Mouse (Mus musculus) frontal cortex, postnatal 36 days (tissue): ENCODE results near the gene 3110040N11Rik.
"Not testable (repeated sequence)": the region's sequence is repeated elsewhere in the genome, so short reads cannot be mapped to it uniquely, and the experiment has no call there.

ENCODE experiments used
- DNase-seq, 2 experiments: peaks; one replicate each; pipeline ENCODE4 v3.0.0; 2022; ENCODE audit warnings: low spot score in 2 of 2

3110040N11Rik gene

DNA sequence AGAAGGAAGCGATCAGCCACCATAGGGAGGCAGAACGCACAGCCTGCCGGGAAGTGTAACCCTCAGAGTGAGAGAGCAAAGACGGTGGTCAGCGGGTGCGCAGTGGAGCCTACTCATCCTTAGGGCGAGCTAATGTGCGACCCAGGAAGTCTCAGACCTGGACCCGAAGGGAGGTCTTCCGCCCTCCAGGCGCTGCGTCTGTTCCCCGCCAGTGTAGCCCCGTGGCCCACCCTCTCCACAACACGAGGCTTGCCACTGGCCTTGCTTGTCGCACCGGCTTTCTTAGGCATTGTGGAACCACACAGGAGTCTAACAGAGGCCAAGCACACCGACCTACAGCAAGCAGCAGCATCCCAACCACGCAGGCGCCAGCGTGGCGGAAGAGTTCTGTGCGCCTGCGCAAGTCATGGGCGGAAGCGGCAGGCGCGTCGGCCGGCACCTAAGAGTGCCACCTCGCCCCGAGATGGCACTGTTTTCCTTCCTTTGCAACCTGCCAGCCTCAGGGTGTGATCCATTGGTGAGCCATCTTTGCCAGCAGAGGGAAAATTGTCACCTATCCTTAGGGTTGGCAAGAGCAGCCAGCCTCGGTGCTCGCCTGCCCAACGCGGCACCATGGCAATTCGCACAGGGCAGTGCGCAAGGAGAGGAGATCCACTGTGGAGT lies at the start of gene 3110040N11Rik:
3110040N11Rik (minus strand) TSS at position 384 of the 663 bp plus-strand sequence.
- peak; percentile 84 to 85 for DNase-seq

DNA sequence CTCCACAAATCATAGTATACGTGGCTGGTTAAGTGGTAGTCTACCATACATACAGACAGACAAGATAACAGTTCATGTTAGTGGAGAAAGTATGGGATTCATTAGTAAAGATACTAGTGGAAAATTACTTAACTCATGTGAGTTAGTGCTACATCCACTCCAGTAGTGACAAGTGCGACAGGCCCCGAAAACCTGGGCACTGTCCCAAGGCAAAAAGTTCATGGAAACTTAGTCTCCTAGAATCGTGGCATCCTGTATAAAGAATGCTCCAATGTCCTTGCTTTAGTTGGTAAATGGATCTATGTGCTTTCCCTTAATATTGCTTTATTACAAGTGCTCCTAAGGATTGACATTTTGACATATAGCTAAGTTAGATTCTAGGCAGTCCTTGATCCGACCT lies 48.5 kb upstream of the 3110040N11Rik start:
- not testable (repeated sequence) for DNase-seq

DNA sequence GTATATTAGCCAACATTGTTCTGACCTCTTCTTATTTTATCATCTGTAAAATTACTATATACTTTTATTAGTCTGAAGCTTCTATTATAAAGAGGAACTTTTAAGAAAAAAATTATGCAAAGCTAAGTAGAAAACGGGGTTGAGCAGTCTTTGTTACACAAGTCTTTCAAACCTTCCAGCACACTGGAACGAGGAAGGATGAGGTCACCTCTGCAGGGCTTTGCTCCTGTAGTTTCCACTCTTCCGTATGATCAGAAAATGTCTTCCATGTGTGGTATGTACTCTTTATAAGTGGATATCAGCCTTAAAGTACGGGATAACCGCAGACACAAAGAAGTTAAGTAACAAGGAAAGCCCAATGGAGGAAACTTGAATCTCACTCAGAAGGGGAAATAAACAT lies 46.2 kb upstream of the 3110040N11Rik start:
- no peak for DNase-seq

DNA sequence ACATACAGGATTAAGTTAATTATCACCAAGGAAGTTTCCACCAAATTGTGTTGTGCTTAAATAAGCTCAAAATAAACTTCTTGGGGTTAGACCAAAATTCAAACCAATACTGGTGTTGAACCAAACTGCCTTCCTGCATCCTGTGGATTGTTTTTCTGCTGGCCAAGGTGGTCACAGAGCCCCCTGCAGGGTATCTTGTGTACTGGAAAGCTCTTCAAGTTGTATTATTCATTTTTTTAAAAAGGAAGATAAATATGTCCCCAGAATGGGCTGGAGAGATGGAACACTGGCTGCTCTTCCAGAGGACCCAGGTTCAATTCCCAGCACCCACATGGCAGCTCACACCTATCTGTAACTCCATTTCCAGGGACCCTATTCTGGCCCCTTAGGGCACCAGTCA lies 45.6 kb upstream of the 3110040N11Rik start:
- no peak for DNase-seq

DNA sequence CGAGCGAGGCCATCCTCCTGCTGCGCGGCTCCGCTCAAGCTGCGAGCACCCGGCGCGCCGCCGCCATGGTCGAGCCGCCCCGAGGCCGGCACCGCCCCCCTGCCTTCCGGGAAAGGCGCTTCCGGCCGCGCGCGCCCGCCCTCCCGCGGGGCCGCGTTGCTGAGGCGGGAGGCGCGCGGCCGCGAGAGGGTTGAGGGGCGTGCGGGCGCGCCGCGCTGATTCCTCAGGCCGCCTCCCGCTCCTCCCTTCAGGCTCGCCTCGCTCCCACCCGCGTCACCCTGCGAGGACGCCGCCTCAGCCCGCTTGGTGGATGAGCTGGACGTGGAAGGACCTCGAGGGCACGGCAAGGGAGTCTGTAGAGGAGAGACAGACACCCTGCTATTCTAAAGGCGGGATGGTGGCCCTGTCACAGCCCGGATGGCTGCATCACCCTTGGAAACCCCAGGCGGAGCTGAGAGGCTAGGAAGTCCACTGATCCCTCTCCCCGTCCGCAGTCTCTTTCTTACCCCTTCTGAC lies 40.2 kb upstream of the 3110040N11Rik start, which contains the start of gene Btbd1:
Btbd1 (minus strand) TSS at position 53 of the 516 bp plus-strand sequence.
- peak; percentile 80 for DNase-seq

DNA sequence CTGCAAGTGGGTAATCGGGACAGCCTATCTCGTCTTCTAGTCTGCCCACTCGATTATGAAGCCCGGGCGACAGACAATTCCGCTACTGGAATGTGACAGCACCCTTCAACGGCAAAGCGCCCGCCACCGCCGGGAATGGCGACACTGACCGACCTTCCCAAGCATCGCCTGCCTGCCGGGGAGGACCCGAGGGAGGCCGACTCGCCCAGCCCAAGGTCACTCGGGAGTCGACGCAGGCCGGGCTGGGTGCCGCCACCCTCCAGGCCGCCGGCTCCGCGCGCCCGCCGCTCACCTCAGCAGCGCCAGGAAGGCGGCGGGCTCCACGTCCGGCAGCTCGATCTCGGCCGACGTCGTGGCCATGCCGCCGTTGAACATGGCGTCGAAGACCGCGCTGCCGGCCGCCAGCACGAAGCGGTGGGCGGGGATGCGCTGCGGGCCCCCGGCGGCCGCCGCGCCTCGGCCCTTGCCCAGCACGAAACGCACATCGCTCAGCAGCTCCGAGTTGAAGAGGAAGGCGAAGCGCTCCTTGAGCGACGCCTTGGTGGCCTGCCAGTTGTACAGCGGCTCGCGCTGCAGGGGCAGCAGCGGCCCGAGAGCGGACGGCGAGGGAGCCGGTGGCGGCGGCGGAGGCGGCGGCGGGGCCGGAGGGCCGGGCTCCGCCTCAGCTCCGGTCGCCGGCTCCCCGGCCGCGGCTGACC lies 39.6 kb upstream of the 3110040N11Rik start:
- DNase-seq, result peak; percentile 45 to 58

DNA sequence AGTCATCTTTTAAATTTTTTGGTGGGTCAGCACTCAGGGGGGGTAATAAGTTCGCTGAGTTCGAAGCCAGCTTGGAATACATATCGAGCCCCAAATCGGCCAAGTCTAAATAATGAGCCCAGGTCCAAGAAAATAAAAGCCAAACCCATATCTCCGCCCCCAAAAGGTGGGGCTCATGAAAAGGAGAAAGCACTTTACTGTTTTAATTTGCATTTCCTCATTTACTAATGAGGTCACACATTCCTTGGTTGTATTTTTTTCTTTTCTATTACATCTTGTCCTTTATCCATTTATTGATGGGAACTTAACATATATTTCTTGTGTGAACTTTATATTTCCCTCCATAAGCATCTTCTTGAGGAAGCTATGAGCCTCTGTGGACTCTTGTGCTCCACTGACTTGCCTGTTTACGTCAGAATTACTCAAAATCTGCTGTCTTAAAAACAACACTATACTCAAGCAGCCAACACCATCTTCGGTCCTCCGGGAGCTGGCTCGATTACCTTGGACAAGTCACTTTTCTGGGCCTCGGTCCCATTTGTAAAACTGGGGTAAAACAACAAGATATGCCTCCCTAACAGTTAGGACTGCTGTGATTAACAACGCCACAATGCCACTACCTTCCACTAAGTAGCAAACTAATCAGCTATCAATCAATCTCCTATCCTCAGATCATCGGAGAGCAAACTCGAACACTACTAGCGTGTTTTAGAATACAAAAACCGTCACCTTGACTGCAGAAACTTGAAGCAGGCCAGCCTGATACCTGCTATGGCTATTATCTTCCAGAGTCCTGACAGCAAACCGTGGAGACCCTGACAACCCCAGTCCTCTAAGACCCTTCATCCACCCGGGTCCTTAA lies 38.8 kb upstream of the 3110040N11Rik start:
- peak in 1 of 2 experiments; percentile 7 for DNase-seq

DNA sequence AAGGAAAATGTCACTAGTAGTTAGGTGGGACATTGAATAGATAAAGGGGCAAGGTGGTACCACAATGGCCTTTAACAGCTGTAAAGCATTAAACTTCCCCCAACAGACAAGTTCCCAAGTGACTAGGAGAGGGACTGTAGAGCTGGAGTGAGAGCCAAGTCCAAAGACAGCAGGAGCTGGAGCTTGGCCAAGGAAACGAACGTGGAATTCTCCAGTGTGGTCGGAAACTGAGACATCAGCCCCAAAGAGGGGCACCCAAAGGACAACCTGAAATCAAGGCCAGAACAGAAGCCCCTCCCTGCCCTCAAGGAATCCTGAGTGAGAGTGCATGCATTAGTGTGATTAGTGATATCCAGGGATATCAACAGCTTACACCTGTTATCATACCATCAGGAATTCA lies 36.1 kb upstream of the 3110040N11Rik start:
- DNase-seq, result no peak

DNA sequence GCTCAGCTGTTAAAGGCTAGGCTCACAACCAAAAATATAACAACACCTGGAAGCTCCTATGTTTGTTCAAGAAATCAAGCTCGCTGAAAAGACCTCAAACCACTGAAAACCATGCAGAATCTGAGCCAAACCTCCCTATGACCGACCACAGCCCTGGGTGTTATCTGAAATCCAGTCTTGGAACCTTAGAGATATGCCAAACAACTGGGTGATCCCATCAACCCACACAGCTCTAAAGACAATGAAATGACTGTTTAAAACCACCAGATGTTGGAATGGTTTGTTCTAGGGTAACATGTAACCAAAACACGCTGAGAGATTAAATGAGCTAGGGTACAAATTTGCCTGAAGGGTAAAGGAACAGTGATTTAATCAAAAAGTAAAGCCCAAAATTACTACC lies 35.6 kb upstream of the 3110040N11Rik start:
- DNase-seq, result no peak

DNA sequence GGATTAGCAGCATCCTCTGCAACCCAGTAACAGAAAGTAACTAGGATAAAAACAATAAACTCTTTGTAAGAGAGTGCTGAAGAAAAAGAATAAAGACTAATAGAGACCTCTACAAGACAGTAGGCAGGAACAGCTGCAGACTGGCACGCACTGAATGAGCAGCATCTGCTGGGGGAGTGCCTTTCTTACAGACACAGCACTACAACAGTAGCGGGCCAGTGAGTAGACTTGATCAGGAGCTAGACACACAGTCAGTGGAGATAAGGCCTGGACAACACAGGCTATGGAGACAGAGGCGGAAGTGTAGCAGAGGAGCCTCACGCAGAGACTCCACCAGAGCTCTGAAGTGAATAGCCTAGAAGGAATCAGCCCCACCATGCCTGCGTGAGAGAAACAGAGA lies 16.8 kb upstream of the 3110040N11Rik start:
- DNase-seq, result no peak

DNA sequence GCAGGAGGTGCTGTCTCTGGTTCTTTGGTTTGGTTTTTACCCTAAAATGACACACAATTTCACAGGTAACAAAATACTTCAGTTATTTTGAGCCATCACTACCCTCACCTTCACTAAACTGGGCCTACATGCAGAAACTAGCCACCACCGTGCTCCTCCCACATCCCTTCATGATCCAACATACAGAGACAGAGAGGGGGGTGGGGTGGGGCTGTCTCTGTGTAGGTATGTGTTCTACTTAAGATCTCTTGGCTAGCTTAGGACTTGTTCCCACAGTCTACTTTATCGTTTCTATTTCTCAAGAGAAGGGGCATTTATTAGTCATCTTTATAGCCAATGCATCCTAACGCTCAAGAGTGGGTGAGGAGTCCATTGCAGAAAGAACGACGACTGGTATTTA lies 742 bp downstream of the 3110040N11Rik start:
- DNase-seq, result peak in 1 of 2 experiments; percentile 42

DNA sequence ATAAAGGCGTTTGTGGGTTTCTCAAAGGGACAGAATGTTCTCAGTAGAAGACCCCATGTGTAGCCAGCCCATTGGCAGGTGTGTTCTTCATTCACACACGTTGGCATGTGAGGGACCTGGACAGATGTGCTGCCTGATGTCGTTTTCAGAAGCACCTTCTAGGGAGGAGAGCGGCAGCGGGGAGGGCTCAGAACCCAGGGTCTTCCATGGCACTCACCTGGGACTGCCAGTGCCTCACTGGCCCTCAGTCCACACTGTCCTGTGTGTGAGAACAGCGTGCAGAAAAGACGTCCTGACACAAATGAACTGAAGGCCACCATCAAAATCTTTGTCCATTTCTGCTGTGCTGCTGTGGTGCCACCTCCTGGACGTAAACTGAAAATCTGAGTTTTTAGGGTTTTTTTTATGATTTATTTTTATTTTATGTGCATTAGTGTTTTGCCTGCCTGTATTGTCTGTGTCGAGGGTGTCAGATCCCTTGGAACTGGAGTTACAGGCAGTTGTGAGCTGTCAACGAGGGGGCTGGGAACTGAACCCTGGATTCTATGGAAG lies 11.5 kb downstream of the 3110040N11Rik start:
- DNase-seq, result peak in 1 of 2 experiments; percentile 32

DNA sequence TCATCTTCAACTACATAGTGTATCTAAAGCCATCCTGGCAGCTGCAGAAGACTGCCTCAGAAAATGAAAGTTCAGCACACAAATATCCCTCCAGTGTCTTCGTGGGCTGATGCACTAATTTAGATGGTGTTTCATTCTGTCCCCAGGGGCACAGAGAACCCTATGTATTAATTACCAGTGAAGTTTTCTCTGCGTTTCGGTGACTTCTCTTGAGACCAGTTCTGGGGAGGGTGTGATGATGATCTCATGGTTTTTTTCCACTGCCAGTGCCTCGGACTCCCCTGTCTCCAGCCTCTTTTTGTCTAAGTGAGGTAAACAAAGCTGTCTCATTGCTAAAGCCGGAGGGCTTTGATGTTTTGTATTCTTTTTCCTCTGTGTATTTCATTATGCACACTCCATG lies 14.0 kb downstream of the 3110040N11Rik start:
- DNase-seq, result no peak

DNA sequence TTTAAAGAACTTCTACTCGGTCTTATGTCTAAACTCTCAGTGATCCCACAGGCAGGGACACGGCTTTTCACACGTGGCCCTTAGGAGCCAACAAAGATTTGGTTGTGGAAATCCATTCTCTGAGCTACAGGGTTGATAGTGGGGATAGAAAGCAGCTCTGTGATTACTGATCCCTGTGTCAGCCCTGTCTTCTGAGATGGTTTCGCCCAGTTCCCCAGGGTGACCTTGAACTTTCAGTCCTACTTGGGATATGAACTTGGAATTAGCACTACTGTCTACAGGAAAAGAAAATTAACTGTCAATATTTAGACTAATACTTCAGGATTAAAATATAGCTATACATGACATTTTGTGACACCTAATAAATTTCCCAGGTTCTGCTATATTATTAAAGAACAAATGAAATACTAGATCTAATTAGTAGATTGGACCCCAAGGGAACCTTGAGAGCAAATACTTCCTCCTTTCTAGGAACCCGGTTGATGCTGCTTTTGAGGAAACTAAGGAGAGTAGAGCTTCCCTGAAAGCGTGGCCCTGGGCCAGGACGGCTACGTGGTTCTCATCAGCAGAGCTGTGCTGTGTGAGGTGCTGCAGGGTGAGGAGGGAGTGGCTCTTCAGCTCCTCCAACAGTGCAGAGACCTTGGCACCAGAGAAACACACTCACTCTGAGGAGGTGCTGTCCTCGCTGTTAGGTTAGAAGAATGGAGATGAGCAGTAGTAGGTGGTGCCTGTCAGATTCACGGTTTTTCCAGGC lies 16.3 kb downstream of the 3110040N11Rik start:
- DNase-seq, result no peak

DNA sequence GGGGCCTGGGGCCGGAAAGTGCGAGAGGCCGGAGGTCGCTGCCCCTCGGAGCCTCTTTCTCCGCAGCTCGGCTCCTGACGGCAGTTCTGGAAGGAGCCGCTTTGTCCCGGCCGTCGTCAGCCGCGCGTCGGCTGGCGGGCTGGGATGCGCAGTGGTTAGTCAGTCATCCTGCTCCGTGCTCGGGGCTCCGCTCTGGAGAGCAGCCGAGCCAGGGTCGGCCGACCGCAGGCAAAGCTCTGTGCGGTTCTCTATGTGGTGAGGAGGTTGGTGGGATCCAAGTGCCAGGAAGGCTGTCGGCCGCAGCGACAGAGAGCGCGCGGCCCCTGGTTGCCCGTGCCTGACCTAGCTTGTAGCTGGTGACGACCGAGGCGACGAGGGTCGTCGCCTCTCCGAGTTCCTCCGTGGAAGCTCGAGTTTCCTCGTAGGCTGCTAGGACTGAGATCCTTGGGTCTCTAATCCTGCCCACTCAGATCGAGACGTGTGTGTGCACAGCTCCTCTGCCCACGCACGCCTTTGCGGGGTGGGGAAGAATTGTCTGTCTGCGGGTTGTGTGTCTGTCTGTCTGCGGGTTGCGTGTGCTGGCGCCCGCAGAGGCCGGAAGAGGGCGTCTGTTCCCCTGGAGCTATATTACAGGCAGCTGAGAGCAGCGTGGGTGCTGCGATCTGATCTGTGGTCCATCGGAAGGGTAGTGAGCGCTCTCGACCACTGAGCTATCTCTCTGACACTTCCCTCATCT lies 26.0 kb downstream of the 3110040N11Rik start:
- DNase-seq, result no peak

DNA sequence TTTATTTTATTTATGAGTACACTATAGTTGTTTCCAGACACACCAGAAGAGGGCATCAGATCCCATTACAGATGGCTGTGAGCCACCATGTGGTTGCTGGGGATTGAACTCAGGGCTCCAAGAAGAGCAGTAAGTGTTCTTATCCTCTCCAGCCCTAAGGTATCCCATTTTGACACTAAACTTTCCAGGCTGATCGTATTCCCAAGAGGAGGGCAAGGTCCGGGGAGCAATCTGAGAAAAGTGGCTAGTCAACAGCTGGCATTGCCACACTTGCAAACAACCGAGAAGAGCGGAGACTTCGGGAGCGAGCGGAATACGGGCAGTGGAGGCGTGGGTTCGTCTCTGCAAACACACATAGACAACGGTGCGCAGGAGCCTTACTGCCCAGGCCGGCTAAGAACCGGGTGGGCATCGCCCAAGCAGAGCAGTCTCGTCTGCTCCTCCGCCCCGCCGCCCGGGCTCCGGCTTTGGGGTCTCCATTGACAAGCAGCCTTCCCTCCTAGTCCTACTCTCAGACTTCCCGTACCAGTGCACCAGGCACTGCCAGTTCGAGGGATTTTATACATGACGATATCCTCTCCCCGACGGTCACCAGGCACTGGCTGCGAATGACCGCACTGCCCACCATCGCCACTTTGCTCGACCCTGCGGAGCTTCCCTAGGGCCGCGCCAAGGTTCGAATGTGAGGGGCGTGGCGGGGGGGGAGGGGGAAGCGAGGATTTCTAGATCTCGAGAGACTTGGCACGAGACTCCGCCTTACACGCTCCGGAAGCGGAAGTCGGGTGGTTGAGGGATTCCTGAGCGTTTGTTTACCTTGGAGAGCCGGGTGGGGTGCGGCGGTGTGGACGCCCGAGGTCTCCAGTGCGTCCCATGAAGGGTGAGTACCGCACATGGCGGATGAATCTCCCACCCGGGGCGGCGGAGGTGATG lies 26.8 kb downstream of the 3110040N11Rik start, which contains the start of gene Ramac:
Ramac (plus strand) TSS at position 746 of the 930 bp plus-strand sequence.
- peak; percentile 78 to 82 for DNase-seq

DNA sequence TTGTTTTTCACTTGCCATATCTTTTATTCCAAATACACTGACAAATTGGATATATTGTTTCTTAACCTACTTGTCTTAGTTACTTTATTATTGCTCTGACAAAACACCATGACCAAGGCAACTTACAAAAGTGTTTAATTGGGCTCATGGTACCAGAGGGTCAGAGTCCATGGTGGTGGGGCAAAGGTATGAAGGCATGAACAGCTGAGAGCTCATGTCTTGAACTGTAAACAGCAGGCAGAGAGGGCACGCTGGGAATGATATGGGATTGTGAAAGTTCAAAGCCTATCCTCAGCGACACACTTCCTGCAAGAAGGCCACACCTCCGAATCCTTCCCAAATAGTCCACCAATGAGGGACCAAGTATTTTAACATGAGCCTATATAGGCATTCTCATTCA lies 41.3 kb downstream of the 3110040N11Rik start:
- no peak for DNase-seq

DNA sequence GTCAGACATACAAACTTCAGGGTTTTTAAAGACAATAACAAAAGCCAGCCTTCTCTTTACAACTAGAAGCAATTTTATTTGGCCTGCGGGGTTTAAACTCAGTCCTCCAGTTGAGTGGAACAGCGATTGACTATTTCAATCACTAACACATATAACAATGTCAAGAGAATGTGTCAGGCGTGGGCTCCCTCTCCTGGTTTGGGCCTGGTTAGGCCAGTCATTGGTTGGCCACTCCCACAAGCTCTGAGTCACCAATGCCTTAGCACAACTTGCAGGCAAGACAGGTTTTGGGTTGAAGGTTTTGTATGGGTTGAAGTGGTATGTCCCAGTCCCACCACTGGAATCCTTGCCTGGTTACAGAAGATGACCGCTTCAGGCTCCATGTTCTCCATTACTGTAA lies 45.1 kb downstream of the 3110040N11Rik start:
- no peak for DNase-seq

DNA sequence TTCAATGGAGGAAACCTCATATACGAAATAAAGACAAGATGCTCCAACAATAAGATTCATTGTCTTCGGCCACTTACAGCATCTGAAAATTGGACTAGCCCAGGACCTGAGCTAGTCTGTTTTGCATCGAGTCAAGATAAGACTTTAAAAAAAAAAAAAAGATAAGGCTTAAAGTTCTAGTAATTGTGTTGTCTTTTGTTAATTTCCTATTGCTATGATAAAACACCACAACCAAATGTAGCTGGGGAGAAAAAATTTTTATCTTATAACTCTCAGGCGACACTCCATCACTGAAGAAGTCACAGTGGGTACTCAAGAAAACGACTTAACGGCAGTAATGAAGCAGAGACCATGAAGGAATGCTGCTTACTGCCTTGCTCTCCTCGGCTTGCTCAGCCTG lies 49.3 kb downstream of the 3110040N11Rik start:
- no peak for DNase-seq
